Mouse (Mus musculus): ENCODE data around the gene Sppl2a.
A peak's percentile ranks its signal among the peaks of the same experiment; 100 is the strongest.
"Not testable (repeated sequence)": the region's sequence is repeated elsewhere in the genome, so short reads cannot be mapped to it uniquely, and the experiment has no call there.

The Sppl2a gene

DNA sequence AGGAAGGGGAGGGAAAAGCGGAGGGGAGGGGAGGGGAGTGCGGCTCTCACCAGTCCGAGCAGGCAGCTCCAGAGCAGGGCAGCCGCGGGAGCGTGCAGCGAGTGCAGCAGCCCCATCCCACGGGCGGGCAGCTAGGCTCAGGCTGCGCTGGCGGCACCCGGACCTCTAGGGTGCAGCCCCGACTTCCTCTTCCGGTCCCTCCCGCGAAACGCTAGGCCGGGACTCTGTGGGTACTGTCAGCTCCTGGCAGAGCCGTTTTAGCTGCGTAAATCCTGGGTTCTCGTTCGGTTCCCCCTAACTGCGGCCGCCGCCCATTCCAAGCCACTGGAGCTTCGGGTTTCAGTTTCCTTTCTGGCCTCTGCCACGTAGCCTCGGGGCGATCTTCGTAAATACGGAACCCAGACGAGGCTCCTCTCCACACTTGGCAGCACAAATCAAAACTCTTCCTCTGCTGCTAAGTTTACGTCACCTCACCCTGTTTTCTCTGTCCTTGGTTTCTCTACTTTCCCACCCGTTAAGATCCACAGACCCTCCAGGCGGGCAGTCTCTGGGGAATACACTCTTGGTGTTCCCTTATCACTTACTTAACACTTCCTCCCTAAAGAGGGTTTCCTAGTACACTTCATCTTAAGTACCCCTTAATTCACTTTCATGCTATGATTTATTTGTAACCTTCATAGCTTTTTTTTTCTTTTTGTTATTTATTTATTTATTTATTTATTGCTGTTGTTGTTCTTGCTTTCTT lies at the start of gene Sppl2a:
Sppl2a (minus strand) TSS at position 339 of the 745 bp plus-strand sequence.
- DNase-seq, result peak; percentile 78

DNA sequence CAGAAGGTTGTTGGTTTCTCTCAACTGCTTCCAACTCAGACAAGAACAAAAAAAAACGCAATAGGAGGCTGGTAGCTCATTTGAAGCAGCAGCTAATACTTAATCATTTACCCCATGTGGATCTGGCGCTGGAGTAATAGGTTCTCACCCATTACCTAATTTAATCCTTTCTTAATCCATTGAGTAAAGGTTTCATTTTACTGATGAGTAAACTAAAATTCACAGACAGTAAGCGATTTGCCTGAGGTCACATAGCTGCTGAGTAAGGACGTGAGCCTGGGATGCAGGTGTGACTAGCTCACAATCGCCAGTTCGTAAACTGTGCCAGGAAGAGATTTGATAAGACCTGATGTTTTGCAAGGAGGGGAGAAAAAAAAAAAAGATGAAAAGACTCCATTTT lies 44.4 kb upstream of the Sppl2a start:
- DNase-seq, result no peak

DNA sequence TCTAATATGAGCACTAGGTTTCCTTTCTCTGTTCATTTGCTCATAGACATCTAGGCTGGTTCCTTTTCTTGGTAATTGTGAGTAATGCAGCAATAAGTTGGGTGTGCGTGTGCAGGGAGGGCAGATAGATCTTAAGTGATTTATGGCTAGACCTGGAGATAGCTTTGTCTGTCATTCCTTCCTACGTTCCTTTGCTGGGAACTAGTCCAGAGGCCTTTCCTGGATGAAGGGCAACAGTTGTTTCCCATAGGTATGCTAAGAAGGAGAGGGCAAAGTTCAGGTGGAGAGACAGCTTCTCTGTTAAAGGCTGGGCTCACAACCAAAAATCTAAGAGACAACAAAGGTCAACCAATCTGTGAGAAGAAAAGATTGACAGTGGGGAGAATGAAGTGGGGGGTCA lies 28.7 kb upstream of the Sppl2a start:
- DNase-seq, result no peak

DNA sequence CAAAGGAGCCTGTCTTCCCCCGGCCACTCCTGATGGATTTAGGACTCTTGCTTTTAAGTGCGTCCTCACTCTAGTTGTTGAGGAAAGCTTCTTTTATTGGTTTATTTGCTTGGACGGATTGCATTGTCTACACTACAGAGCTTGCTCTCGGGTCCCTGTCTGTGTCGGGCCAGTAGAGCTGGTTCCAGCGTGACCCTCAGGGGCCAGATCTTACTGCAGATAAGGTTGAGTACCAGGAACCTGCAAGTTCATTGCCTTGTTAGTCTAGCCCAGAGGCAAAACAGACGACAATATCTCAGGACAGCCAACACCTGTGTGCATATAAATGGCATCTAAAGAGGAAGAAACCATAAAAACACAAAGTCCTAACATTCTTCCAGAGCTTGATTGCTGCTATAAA lies 22.6 kb upstream of the Sppl2a start:
- no peak for DNase-seq

DNA sequence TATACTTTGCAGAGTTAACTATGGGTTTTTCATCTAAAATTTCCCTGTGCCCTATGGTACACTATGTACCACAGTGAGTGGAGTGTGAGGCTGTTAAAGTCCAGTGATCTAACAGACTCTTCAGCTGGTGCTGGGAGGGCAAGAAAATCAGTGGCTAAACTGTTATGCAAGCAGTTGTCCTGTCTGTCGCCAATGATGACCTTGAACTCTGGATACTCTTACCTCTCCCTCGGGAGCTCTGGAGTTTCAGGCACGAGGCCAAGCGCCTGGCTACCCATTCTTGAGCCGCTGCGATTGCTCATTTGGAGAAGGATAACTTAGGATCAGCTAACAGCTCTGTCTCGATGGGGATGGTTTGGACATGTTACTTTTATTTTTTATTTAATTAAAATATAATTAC lies 18.1 kb upstream of the Sppl2a start:
- no peak for DNase-seq

DNA sequence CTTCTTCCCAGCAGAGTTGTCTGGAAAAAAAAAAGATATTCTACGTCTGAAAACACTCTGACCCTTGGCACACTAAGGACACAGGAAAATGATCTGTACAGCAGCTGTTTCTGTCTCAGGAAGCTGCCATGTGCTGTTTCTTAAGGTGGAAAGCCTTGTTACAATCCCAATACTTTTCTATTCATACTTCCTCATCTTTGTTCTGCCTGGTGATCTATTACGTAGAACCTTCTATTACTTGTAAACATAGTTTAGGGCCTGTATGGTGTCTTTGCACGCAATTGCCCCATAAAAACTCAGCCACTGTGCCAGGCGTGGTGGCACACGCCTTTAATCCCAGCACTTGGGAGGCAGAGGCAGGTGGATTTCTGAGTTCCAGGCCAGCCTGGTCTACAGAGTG lies 17.4 kb upstream of the Sppl2a start:
- DNase-seq, result no peak

DNA sequence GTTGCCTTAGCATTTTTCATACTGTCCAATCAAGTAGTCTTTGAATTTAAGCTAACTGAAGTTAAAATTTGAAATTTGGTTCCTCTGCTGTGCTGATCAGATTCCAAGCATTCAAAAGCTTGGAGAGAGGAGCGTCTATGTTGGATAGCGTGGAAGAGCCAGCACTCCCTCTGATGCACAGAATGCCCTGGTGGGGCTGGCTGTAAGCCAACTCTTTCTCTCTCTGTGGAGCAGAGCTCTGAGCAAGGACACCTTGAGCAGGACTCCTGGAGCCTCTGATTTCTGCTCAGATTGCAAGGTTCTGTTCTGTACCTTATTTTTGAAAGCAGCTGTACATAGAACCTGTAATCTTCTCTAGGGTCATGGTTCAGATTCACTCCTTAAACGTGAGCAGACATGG lies 16.8 kb upstream of the Sppl2a start:
- no peak for DNase-seq

DNA sequence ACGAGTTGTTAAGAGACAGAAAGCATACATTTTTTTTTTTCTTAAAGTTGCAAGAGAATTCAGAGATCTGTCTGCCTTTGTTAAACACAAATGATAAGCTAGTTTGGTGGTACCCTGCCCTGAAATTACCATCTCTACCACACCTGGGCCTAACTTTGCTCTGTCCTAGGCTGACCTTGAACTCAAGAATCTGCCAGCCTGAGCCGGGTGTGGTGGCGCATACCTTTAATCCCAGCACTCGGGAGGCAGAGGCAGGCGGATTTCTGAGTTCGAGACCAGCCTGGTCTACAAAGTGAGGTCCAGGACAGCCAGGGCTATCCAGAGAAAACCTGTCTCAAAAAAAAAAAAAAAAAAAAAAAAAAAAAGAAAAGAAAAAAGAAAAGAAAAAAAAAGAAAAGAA lies 16.3 kb upstream of the Sppl2a start:
- not testable (repeated sequence) for DNase-seq

DNA sequence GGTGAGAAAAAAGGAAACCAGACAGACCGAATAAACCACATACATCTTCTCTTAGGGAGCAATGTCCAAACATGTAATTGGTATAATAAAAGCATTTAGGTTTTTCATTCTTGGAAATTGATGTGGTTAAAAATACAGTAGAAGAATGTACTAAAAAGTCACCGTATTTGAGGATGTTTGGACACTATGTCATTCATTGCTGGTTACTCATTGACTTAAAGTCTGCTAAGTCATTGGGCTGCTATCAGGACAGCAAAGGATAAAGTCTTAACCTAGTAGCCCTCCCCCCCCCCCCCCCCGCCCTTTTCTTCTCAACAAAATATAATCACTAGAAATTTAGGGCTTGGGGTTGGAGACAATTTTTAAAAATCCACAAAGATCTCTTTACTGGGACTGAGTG lies 15.2 kb upstream of the Sppl2a start:
- DNase-seq, result no peak

DNA sequence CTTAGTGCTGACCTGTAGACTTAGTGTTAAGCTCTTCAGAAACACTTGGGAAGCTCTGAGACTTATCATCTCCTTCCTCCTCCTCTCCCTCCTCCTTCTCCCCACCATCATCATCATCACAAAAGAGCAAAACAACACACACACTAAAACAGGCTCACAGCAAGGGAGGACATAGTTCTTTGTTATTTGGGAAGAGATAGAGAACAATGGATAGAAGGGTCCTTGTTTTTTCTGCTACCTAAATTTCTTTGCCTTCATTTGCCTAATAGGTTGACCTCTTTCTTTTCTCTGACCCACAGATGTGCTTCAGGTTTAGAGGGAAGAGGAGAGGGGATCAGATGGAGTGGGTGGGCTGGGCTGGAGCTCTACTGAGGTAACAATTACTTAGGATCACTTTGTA lies 14.6 kb upstream of the Sppl2a start:
- DNase-seq, result no peak

DNA sequence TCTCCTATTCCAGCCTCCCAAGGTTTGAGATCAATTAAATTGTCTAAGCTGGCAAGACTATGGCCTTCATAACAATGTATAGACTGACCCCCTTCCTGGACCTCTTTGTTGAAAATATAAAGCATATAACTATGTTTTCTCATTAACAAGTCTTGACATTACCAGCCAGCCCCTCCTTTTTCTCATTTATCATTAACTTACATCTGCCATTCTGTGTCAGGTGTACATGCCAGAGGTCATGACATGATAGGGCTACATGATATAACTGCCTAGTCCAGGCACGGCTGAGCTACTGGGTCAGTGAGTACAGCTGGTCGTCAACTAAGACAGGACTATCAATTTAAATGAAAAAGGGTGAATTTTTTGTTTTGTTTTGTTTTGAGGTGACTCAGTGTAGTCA lies 10.2 kb upstream of the Sppl2a start:
- no peak for DNase-seq

DNA sequence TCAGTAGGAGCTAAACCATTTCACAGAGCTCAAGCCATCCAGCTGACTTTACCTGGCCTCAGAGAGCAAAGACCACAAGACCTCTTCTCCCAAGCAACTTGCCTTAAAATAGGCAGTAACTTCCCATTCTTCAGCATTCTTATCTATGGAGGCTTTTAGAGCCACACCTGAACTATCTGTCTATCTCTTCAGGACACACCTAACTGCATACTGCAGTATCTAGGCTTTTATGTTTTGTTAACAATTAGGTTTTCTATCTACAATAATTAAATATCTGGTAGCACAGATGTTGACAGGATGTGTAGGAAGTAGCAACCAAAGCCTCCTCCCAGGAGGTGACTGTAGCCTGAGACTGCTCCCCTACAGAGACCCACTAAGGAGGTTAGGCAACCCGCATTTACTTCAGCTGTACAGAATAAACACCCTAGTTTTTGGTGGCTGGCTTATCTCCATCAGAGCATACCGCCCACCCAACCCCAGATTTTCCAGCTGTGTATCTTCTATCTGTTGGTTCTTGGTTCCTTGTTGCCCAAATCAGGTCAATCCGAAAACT lies 7.4 kb upstream of the Sppl2a start:
- no peak for DNase-seq

DNA sequence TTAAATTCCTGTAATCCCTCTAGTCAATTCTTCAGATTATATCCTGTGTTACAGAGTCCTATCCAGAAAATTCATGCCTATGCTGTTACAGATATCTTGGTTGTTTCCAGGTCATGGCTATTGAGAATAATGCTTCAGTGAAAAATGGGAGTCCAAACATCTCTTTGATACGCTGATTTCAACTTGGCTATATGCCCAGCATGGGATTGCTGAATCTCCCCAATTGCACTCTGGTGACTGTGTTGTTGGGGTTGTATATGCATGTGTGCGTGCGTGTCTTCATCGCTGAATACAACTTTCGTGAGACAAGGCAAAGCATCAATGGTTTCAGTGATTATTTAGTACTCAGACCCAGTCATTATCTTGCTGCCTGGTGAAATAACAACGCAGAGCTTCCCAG lies 5.0 kb upstream of the Sppl2a start:
- no peak for DNase-seq

DNA sequence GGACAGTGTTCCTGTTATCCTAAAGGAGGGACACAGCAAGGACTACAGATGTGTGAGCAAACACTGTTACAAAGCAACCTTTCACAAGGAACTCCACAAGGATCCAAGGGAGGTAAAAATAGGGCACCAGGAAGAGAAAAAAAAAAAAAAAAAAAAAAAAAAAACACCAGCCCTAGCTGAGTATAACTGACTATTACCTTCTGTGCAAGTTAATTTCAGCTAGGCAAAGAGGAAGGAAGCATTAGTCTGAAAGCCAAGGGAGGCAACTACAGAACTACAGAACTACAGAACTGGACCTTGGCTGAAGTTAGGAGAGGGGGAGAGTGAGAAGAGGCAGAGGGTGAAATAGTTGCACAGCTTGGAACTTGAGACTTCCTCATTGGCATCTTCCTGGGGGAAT lies 886 bp upstream of the Sppl2a start:
- no peak for DNase-seq

DNA sequence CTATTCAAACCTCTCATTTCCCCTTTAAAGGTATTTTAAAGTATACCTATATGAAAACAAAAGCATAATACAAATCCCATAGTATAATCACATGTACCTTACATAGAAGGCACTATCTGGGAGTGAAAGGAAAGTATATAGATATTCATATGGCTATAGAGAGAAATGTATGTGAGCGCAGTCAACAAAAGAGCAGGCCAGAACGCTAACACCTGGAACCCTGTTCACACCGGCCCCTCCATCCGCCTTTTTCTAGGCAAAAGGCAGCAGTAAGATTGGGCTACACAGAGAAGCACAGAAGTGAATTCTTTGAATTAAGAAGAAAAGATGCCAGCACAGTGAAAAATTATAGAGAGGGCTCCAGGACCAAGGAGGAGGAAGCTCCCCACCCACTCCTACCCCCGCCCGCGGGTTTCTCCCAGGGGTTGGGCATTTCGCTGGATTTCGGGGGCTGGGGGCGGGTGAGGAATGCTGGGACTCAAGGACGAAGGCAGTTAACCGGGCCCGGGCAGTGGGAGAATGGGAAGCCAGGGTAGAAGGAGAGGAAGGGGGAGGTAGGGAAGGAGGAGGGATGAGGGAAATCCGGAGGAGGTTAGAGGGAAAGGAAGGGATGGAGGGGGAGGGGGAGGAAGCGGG lies 656 bp downstream of the Sppl2a start:
- peak; percentile 21 to 44 for DNase-seq

DNA sequence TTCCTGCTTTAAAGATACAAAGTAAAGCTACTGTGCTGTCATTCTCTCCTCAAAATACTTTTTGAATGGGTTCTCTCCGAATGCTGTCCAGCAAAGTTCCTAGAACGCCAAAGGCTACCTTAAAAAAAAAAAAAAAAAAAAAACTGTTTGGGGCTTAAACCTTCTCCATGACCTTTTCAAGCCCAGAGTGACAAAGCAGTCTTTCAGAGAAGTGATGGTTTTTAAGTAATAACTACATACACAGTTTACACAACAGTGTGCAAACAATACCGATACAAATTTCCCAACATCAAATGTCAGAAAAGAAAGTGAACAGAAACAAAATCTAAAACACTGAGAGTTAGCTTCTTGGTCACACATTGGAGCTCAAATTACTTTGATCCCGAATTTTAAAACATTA lies 1.3 kb downstream of the Sppl2a start:
- no peak for DNase-seq

DNA sequence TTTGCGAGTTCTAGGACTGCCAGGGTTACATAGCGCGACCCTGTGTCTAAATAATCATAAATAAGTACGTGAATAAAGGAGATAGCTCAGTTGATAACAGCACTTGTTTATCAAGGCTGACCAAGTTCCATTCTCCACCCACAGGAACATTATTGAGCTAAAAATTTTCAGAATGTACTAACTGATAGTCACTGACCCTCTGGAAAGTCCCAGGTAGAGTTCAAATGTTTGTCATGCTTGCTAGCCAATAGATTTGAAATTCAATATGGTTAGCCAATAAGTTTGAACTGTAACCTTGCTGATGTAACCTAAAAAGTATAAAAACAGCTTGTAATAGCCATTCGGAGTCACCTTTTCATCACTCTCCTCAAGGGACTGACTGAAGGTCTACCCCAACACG lies 4.4 kb downstream of the Sppl2a start:
- no peak for DNase-seq

DNA sequence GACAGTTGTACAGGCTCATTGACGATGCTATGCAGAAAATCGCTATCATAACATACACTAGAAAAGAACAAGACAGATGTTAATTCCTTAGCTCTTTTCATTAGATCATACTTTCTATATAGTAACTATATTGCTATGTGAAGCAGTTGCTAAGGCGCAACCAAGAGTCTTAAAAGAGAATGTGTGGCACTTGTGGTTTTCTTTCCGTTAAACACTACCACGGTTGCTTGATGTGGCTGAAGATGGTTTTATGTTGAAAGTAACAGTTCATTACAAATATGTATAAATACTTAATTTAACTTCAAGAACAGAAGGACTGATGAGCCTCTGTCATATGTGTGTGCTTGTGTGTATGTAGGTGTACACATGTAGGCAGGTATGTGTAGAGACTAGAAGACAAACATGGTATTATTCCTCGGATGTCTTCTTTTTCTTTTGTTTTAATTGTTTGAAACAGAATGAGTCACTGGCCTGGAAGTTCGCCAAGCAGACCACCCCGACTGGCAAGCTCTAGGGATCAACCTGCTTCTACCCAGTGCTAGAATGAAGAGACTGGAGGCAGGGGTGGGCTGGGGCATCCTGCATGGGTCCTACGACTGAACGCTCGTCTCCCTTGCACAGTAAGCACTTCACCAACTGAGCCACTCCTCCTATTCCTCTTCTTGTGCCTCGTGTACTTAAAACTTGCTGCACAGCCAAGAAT lies 12.5 kb downstream of the Sppl2a start:
- peak in 1 of 2 experiments; percentile 23 for DNase-seq

DNA sequence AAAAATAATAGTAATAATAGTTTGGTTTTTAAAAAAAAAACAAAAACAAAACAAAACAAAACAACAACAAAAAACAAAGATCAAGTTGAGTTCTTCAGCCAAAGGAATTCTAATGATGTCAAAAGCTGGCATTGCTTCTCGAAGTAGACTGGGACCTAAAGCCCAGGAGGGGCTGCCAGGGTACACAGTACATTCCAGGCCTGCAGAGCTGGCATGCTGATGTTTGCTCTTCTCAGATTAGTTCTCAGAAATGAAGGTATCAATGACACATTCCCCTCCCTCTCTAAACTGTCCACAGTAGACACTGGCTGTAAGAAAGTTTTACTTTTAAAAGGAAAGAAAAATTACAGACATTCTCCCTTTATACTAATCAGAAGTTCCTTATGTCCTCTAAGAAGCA lies 16.8 kb downstream of the Sppl2a start:
- no peak for DNase-seq

DNA sequence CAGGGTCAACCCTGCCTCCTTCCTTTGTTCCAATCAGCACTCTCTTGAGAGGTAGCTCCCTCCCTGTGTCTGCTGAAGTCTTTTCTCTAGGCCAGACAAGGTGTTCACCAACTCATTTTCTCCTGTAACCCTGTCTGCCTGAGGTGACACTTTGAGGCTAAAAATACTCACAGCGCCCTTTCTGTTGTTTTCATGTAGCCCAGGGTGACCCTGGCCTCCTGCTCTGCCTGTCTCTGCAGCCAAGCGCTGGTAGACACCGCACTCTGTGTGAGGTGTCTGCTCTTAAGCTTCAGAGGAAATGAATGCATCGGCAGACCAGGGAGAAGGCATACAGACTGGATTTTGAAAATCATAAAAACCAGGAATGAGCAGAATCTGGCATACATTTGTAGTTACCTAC lies 18.9 kb downstream of the Sppl2a start:
- DNase-seq, result no peak

DNA sequence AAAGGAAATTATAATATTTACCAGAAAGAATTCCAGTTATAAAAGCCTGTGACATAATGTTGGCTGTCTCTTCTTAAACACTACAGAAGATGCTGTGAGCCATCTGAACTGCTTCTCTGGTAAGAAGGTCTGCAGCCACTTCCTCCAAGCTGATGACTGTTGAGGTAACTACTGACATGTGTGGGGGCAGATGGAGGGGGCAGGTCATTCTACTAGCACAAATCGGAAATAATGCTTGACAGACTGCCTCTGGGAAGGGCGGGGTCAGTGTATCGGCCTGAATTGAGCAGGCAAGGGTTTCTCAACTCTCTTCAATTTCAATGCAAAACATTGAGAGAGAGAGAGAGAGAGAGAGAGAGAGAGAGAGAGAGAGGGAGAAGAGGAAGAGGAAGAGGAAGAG lies 28.9 kb downstream of the Sppl2a start:
- no peak for DNase-seq

DNA sequence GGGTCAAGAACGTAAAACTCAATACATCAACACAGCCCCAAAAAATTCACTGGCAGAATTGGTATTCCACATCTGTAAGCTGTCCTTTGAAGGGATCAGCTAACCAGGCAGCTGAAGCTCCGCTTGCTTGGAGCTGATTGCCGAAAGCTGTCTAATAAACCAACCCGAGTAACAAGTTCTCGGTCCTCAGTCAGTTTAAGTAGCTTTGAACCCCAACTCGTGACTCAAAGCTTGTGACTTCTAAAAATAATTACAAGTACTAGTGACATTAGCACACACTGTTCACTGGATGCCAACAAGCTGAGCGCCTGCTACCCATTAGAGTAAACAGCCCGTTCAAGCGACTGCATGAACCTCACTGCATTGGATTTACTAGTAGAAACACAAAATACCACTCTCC lies 35.5 kb downstream of the Sppl2a start:
- no peak for DNase-seq

DNA sequence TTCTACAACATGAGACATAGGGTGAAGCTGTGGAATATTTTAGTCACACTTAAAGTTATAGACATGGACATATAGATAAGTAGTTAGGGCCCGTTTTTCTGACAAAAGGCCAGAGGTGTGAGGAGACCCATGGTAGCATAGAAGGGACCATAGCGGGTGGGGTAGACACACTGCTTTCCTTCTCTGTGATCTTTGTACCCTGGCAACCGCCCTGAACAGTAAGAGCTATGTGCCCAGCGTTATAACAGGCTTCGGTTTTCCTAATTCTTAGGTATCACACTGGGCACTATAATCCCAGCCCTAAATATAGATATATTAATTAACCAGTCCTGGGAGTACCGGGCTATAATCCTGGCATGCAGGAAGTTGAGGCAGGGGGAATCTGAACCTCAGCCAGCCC lies 36.1 kb downstream of the Sppl2a start:
- DNase-seq, result no peak

DNA sequence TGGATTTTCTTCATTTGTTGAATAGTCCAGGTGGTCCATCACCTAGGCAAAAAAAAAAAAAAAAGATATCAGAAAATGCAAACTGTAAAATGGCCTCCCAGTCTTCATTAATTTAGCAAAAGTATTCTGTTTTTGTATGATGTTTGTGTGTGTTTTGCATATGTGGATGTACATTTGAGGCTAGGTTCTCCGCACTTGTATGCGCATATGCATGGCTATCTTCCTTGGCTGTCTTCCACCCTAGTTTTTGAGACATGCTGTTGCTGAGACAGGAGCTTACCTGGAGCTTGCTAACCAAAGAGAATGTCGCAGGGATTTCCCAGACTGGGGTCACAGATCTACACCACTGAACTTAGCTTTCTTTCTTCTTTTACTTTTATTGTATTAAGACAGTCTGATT lies 38.8 kb downstream of the Sppl2a start:
- DNase-seq, result no peak

All from thymus, adult 18-20 months (tissue).